Mouse (Mus musculus) neural tube, embryonic 11.5 days (tissue): ENCODE data around the gene Nadsyn1. TPM values are rescaled to one million over a fixed set of nuclear protein-coding genes. Genes with fewer than 3 reads are reported as not detected.

Source experiments
- ATAC-seq: fragments of 200-750 bp; cut with Nextera tagmentation; 2 replicates; pipeline ENCODE4 v1.8.0; 2017; ENCODE audit warnings: moderate number of reproducible peaks, mild to moderate bottlenecking, moderate TSS enrichment, moderate library complexity; ENCODE audit not compliant: insufficient read depth, low FRiP score, low TSS enrichment
- DNase-seq: peaks from one replicate; pipeline ENCODE4 v3.0.0-alpha.2; 2015; ENCODE audit warnings: low spot score
- H3K27ac ChIP-seq: fragments of 300-500 bp; sonication (generic); 2 replicates; pipeline ENCODE4 v1.5.1; 2014; ENCODE audit warnings: low read depth, mild to moderate bottlenecking, low read length
- H3K27me3 ChIP-seq: fragments of 300-500 bp; sonication (generic); 2 replicates; pipeline ENCODE4 v1.6.1; 2014; ENCODE audit warnings: mild to moderate bottlenecking, low read length, mixed read lengths; ENCODE audit not compliant: control insufficient read depth, insufficient read depth
- H3K36me3 ChIP-seq: fragments of 300-500 bp; sonication (generic); 2 replicates; pipeline ENCODE4 v1.6.1; 2014; ENCODE audit warnings: mild to moderate bottlenecking, low read length, moderate library complexity, mixed read lengths; ENCODE audit not compliant: control insufficient read depth, insufficient read depth
- H3K4me1 ChIP-seq: fragments of 300-500 bp; sonication (generic); 2 replicates; pipeline ENCODE4 v1.6.1; 2014; ENCODE audit warnings: low read length, mixed read lengths; ENCODE audit not compliant: control insufficient read depth, insufficient read depth
- H3K4me2 ChIP-seq: fragments of 300-500 bp; sonication (generic); 2 replicates; pipeline ENCODE4 v1.6.1; 2014; ENCODE audit warnings: low read depth, mild to moderate bottlenecking, moderate library complexity
- H3K4me3 ChIP-seq: fragments of 300-500 bp; sonication (generic); 2 replicates; pipeline ENCODE4 v1.5.1; 2014; ENCODE audit warnings: low read depth, low read length
- H3K9ac ChIP-seq: fragments of 300-500 bp; sonication (generic); 2 replicates; pipeline ENCODE4 v1.6.1; 2014; ENCODE audit warnings: mild to moderate bottlenecking, low read length
- H3K9me3 ChIP-seq: fragments of 300-500 bp; sonication (generic); 2 replicates; pipeline ENCODE4 v1.6.1; 2016; ENCODE audit warnings: low read length; ENCODE audit not compliant: control insufficient read depth
- WGBS: fragments of 180-500 bp; shearing (Covaris S2); extraction: QIAGEN DNeasy Blood & Tissue Kit; methylation state at CpG from one replicate; pipeline ENCODE4 v1.1.7; 2014; 5-methylcytosine and 5-hydroxymethylcytosine counted together
- polyA plus RNA-seq: library from polyadenylated mRNA; unstranded; fragments of >200 nt; fragmentation: Nextera tagmentation; extraction: Ambion mirVana; gene quantifications from 2 replicates; pipeline ENCODE4 v1.2.1, GENCODE M21; 2014

Gene Nadsyn1
- polyA plus RNA-seq, 1 experiment from 2014 or later, result 8.9 TPM

- 84% methylated on average over 2 of the region's 2 CpGs for WGBS
- H3K36me3 ChIP-seq, result peaks cover 3% of the 10 kb centered on the region; the same call in 1 of the 2 replicates
- H3K27ac ChIP-seq, result no peak overlapping the region
- no peak overlapping the region for H3K4me2 ChIP-seq
- H3K4me1 ChIP-seq, result peaks cover 6% of the 10 kb centered on the region
- no peak overlapping the region for H3K9ac ChIP-seq
- no peaks in the 10 kb centered on the region for H3K27me3 ChIP-seq
- H3K9me3 ChIP-seq, result no peaks in the 10 kb centered on the region
- ATAC-seq (no peak), DNase-seq (no peak)
- no peak overlapping the region for H3K4me3 ChIP-seq
These were observed 1.4 kb downstream of the Nadsyn1 start for GRCm38 (mm10) chr7:143821241-143821640.

GRCm38 (mm10) chr7:143819201-143819600 is 3.4 kb downstream of the Nadsyn1 start:
- no peak overlapping the region for H3K4me2 ChIP-seq
- DNase-seq (no peak), ATAC-seq (no peak)
- peaks cover 6% of the 10 kb centered on the region for H3K4me1 ChIP-seq
- H3K9ac ChIP-seq, result no peak overlapping the region
- 79% methylated on average over 4 of the region's 4 CpGs for WGBS
- peaks cover 4% of the 10 kb centered on the region; the same call in 1 of the 2 replicates for H3K36me3 ChIP-seq
- H3K27me3 ChIP-seq, result no peaks in the 10 kb centered on the region
- no peaks in the 10 kb centered on the region for H3K9me3 ChIP-seq
- H3K4me3 ChIP-seq, result no peak overlapping the region
- no peak overlapping the region for H3K27ac ChIP-seq

- DNase-seq (no peak), ATAC-seq (no peak)
- 40% methylated on average over 1 of the region's 1 CpGs for WGBS
- Histone ChIP-seq H3K9me3 (no peaks in the 10 kb centered on the region), H3K4me1 (no peaks in the 10 kb centered on the region), H3K27me3 (no peaks in the 10 kb centered on the region), H3K9ac (no peak overlapping the region), H3K4me3 (no peak overlapping the region), H3K4me2 (no peak overlapping the region), H3K36me3 (peaks cover 8% of the 10 kb centered on the region), H3K27ac (no peak overlapping the region)
These were observed 13.7 kb downstream of the Nadsyn1 start for GRCm38 (mm10) chr7:143808909-143809308.

GRCm38 (mm10) chr7:143805199-143805624 is 17.4 kb downstream of the Nadsyn1 start:
- Histone ChIP-seq H3K9ac (no peak overlapping the region), H3K27ac (no peak overlapping the region), H3K4me2 (no peak overlapping the region), H3K4me1 (no peaks in the 10 kb centered on the region), H3K27me3 (no peaks in the 10 kb centered on the region), H3K36me3 (peaks cover 8% of the 10 kb centered on the region), H3K9me3 (no peaks in the 10 kb centered on the region), H3K4me3 (no peak overlapping the region)
- WGBS, result 75% methylated on average over 5 of the region's 5 CpGs
- DNase-seq (no peak), ATAC-seq (no peak)

GRCm38 (mm10) chr7:143801195-143802065 is 21.2 kb downstream of the Nadsyn1 start:
- Histone ChIP-seq H3K4me1 (no peaks in the 10 kb centered on the region), H3K27me3 (no peaks in the 10 kb centered on the region), H3K36me3 (peaks cover 13% of the 10 kb centered on the region), H3K27ac (no peak overlapping the region), H3K9me3 (no peaks in the 10 kb centered on the region), H3K4me2 (no peak overlapping the region), H3K9ac (no peak overlapping the region), H3K4me3 (no peak overlapping the region)
- ATAC-seq, result no peak
- WGBS, result 91% methylated on average over 8 of the region's 8 CpGs
- DNase-seq, result no peak

GRCm38 (mm10) chr7:143800770-143801169 is 21.9 kb downstream of the Nadsyn1 start:
- H3K27me3 ChIP-seq, result no peaks in the 10 kb centered on the region
- 91% methylated on average over 1 of the region's 1 CpGs for WGBS
- DNase-seq, result no peak
- no peaks in the 10 kb centered on the region for H3K4me1 ChIP-seq
- no peak overlapping the region for H3K9ac ChIP-seq
- H3K27ac ChIP-seq, result no peak overlapping the region
- H3K9me3 ChIP-seq, result no peaks in the 10 kb centered on the region
- no peak for ATAC-seq
- no peak overlapping the region for H3K4me2 ChIP-seq
- peaks cover 13% of the 10 kb centered on the region for H3K36me3 ChIP-seq
- H3K4me3 ChIP-seq, result no peak overlapping the region

- WGBS, result 92% methylated on average over 4 of the region's 4 CpGs
- ATAC-seq (no peak), DNase-seq (no peak)
- Histone ChIP-seq H3K27ac (no peak overlapping the region), H3K4me2 (no peak overlapping the region), H3K9ac (no peak overlapping the region), H3K9me3 (no peaks in the 10 kb centered on the region), H3K4me1 (no peaks in the 10 kb centered on the region), H3K4me3 (no peak overlapping the region), H3K36me3 (peaks cover 8% of the 10 kb centered on the region), H3K27me3 (no peaks in the 10 kb centered on the region)
These were observed 23.9 kb downstream of the Nadsyn1 start for GRCm38 (mm10) chr7:143798783-143799182.

GRCm38 (mm10) chr7:143793121-143793520 is 29.5 kb downstream of the Nadsyn1 start:
- Histone ChIP-seq H3K9me3 (no peaks in the 10 kb centered on the region), H3K4me2 (no peak overlapping the region), H3K4me1 (no peaks in the 10 kb centered on the region), H3K36me3 (peaks cover under 1% of the 10 kb centered on the region), H3K27me3 (no peaks in the 10 kb centered on the region), H3K9ac (no peak overlapping the region), H3K27ac (no peak overlapping the region), H3K4me3 (no peak overlapping the region)
- DNase-seq, result no peak
- WGBS, result 61% methylated on average over 4 of the region's 4 CpGs
- no peak for ATAC-seq
